Mouse (Mus musculus) frontal cortex, postnatal 36 days (tissue): ENCODE data around the gene 1500015O10Rik.

Experiments used
- DNase-seq, 2 experiments: peaks; one replicate each; pipeline ENCODE4 v3.0.0; 2022; ENCODE audit warnings: low spot score in 2 of 2

Gene 1500015O10Rik

DNA sequence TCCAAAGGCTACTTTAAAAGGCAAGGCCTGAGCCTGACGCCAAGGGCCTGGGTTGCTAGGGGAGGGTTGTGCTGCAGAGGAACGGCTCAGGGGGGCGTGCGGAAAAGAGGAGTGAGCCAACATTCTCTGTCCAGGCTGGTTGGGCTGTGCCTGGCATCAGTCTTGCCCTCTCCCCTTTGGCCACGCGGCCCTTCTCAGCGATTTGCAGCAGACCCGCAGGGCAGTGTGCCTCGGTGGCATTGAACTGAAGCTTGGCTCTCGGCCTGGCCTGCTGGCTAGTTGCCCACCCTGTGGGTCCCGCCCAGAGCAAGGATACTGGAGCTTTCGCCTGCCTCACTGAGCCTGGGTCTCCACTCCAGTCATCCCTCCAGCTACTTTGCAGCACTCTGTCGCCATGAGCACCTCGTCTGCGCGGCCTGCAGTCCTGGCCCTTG lies at the start of gene 1500015O10Rik:
Gene 1500015O10Rik, plus strand, starts transcription at position 112 of the 434 bp plus-strand sequence.
- peak; percentile 49 to 61 for DNase-seq

DNA sequence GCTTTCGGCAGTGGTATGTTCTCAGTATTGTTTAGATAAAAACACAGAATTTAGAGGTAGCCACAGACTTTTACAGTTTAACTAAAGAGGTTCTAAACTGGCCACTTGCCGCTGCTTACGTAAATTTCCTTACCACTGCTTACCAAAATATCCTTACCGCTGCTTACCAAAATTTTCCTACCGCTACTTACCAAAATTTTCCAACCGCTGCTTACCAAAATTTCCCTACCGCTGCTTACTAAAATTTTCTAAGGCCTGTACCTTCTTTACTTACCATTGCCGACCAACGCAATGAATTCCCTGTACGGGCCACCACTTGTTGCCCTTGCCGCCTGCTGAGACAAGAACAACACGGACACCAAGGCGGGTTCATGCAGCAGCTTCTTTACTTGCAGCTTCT lies 40.4 kb upstream of the 1500015O10Rik start:
- no peak for DNase-seq

DNA sequence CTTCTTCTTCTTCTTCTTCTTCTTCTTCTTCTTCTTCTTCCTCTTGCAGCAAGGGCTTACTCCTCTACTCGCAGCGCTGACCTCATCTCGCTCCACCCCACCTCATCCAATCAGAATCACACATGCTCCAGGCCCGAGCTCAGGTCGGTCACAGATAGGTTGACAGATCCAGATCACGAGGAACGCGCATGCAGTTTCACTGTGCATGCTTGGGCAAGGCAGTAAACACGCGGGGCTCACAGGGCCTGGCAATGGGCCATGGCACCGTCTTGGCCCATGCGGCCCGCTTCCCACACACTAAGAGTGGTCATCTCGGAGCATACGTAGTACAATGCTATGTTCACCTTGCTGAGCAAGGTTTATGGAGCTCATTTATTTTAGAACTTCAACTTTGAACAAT lies 39.9 kb upstream of the 1500015O10Rik start:
- no peak for DNase-seq

DNA sequence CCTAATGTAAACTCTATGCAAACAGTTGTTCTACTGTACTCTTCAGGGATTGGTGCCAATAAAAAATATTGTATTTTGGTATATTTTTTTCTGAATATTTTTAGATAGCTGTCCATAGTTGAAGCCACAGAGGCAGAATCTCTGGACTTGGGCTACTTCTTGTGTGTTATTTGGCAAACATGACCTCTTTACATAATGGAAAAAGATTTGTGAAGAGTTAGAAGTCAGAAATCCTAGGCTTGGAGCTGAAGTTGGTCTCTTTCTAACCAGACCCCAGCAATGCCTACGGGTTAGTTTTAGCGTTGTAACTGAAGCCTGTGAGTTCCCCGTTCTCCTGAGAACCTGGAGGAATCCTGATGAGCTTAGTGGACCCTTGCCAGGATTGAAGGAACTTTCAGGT lies 36.3 kb upstream of the 1500015O10Rik start:
- DNase-seq, result no peak

DNA sequence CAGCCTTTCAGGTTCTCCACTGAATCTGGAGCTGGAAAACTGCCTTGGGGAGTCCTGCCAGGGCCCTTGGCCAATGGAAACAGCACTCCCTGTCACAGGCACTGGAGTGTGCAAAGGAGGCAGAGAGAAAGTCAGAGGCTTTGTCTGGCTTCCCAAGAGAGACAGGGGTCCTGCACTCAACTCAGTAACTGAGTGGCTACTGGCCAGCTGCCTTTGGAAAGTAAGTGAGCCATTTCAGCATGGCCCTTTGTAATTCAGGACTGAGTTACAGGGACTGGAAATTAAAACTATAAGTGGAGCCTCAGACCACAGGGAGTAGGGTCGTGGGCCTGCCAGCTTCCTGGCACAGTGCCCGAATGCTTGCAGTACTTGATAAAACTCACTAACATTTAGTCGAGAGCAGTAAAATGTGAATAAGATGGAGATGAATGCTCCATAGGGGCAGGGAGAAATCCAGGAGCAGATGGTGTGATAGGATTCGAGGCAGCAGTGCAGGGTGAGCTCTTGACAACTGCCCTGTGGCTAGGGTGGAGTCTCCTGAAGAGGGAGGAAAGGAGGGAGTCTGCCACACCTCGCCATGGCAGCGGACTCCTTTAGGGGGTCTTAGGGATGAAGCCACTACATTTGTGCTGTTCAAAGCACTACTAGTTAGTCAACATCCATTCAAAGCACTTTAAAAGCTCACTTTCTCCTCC lies 35.4 kb upstream of the 1500015O10Rik start:
- peak; percentile 76 to 86 for DNase-seq

GRCm38 (mm10) chr1:43698577-43699000 lies 31.8 kb upstream of the 1500015O10Rik start:
- peak; percentile 15 to 20 for DNase-seq

- DNase-seq, result no peak
Measured at GRCm38 (mm10) chr1:43714841-43715240, 15.6 kb upstream of the 1500015O10Rik start.

- no peak for DNase-seq
Measured at GRCm38 (mm10) chr1:43717967-43718366, 12.4 kb upstream of the 1500015O10Rik start.

- no peak for DNase-seq
Measured at GRCm38 (mm10) chr1:43718793-43719192, 11.6 kb upstream of the 1500015O10Rik start.

- DNase-seq, result no peak
Measured at GRCm38 (mm10) chr1:43722459-43722858, 7.9 kb upstream of the 1500015O10Rik start.

DNA sequence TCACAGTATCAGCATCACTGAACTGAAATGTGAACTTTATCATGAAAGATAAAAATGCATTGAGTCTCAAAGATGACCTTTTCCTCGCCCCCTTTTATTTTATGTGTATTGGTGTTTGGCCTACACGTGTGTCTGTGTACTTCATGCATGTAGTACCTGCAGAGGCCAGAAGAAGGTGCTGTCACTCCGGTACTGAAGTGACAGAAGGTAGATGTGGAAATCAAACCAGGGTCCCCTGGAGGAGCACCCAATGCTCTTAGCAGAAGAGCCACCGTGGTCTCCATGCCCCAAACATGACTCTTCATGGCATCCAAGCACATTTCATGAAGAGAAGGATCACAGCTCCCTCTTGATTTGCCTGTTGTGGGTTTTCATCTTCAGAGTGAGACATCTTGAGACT lies 1.7 kb downstream of the 1500015O10Rik start:
- DNase-seq, result no peak

GRCm38 (mm10) chr1:43732657-43733056 lies 2.3 kb downstream of the 1500015O10Rik start:
- peak in 1 of 2 experiments; percentile 19 for DNase-seq

- DNase-seq, result peak; percentile 32 to 75
Measured at GRCm38 (mm10) chr1:43737812-43738518, 7.6 kb downstream of the 1500015O10Rik start.

DNA sequence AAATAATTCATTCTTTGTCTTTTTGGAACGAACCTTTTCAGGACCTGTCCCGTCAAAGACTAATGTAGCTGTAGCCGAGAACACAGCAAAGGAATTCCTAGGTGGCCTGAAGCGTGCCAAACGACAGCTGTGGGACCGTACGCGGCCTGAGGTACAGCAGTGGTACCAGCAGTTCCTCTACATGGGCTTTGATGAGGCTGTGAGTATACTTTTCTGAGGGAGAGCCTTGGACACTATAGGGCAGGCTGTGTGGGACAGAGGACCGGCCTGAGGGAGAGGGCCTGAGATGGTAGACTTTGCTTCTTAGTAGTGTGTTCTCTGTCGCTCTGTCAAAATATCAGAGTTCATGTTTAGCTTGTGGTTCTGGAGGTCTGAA lies 8.1 kb downstream of the 1500015O10Rik start:
- DNase-seq, result no peak

GRCm38 (mm10) chr1:43754448-43755312 lies 24.3 kb downstream of the 1500015O10Rik start:
- DNase-seq, result peak in 1 of 2 experiments; percentile 30

- no peak for DNase-seq
Measured at GRCm38 (mm10) chr1:43760085-43760484, 29.7 kb downstream of the 1500015O10Rik start.

DNA sequence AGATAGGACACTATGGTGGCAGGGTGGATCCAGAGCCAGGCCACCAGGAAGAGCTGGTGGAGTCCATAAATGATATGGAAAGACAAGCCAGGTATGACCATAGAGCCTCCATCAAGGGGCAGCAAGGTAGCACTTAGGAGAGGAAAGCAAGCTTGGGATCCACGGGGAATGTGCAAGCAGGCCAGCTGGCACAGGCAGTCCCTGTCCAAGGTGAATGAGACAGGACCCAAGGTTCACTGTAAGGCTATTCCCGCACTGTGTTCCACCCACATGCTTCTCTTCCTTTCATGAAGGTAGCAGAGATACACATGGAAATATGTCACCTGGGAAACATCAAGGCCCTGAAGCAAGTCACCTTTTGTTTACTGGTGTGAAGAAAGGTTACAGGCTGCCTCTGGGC lies 34.1 kb downstream of the 1500015O10Rik start:
- no peak for DNase-seq

- no peak for DNase-seq
Measured at GRCm38 (mm10) chr1:43766328-43766727, 35.9 kb downstream of the 1500015O10Rik start.

- DNase-seq, result no peak
Measured at GRCm38 (mm10) chr1:43768385-43768990, 38.1 kb downstream of the 1500015O10Rik start.

DNA sequence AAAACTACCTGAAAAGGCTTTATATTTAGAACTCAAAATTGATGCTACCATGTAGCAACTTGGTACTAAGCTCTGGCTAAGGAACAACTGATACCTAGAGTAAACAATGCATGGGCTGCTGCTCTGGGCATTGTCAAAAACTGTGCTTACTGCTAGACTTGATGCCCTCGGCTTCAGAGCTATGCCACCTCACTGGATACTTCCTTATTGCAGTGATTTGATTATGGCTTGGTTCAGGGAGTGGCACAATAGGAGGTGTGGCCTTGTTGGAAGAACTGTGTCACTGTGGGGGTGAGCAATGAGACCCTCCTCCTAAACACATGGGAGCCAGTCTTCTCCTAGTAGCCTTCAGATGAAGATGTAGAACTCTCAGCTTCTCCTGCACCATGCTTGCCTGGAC lies 38.9 kb downstream of the 1500015O10Rik start:
- DNase-seq, result no peak

GRCm38 (mm10) chr1:43770032-43770431 lies 39.6 kb downstream of the 1500015O10Rik start:
- DNase-seq, result no peak

GRCm38 (mm10) chr1:43772694-43773093 lies 42.3 kb downstream of the 1500015O10Rik start:
- DNase-seq, result no peak
